Mouse (Mus musculus) cortical plate, adult 2 months (tissue): ENCODE measurements at regions not wholly inside any gene's neighbourhood (a gene's known extent, or its start where the extent isn't known, plus 50 kb on each side); places are given as distances from the start of the nearest gene placed in this dataset.

Experiments
- H3K27ac ChIP-seq: fragments of 200-500 bp; 2 replicates; pipeline ENCODE4 v1.5.1; 2012; ENCODE audit warnings: low read length, control low read depth, inconsistent platforms; ENCODE audit not compliant: insufficient read depth
- H3K4me1 ChIP-seq: fragments of 200-500 bp; 2 replicates; pipeline ENCODE4 v1.6.1; 2011; ENCODE audit warnings: low read length; ENCODE audit not compliant: control insufficient read depth, insufficient read depth
- H3K4me3 ChIP-seq: fragments of 200-500 bp; 2 replicates; pipeline ENCODE4 v1.5.1; 2011; ENCODE audit warnings: mild to moderate bottlenecking, low read length, control low read depth; ENCODE audit not compliant: insufficient read depth
- CTCF ChIP-seq: fragments of 200-500 bp; IDR thresholded peaks from 2 replicates; pipeline ENCODE4 v1.5.1; 2011; ENCODE audit warnings: mild to moderate bottlenecking, control low read depth, low read length; ENCODE audit not compliant: insufficient read depth; ENCODE audit errors: extremely low read depth
- POLR2A ChIP-seq: fragments of 200-500 bp; IDR thresholded peaks from 2 replicates; pipeline ENCODE4 v1.6.1; 2011; ENCODE audit warnings: mild to moderate bottlenecking, low read length, control low read depth; ENCODE audit not compliant: insufficient read depth; ENCODE audit errors: extremely low read depth

- no peaks in the 10 kb centered on the region for H3K4me1 ChIP-seq
- H3K4me3 ChIP-seq, result no peak overlapping the region
- no peak for TF ChIP-seq CTCF
- no peak for TF ChIP-seq POLR2A
- no peak overlapping the region for H3K27ac ChIP-seq
Measured at GRCm38 (mm10) chr13:51929730-51930129, 83.3 kb downstream of the Gadd45g start.

GRCm38 (mm10) chr13:51930301-51930747 is 83.8 kb downstream of the Gadd45g start:
- no peaks in the 10 kb centered on the region for H3K4me1 ChIP-seq
- no peak overlapping the region for H3K4me3 ChIP-seq
- H3K27ac ChIP-seq, result no peak overlapping the region
- TF ChIP-seq POLR2A, result no peak
- no peak for TF ChIP-seq CTCF

GRCm38 (mm10) chr13:51930931-51931330 is 84.5 kb downstream of the Gadd45g start:
- no peak overlapping the region for H3K27ac ChIP-seq
- H3K4me3 ChIP-seq, result no peak overlapping the region
- TF ChIP-seq CTCF, result no peak
- no peak for TF ChIP-seq POLR2A
- no peaks in the 10 kb centered on the region for H3K4me1 ChIP-seq

GRCm38 (mm10) chr13:51935827-51936226 is 89.3 kb downstream of the Gadd45g start:
- Histone ChIP-seq H3K4me1 (no peaks in the 10 kb centered on the region), H3K27ac (no peak overlapping the region), H3K4me3 (no peak overlapping the region)
- TF ChIP-seq CTCF, result no peak
- no peak for TF ChIP-seq POLR2A

- H3K27ac ChIP-seq, result no peak overlapping the region
- H3K4me3 ChIP-seq, result no peak overlapping the region
- no peak for TF ChIP-seq POLR2A
- TF ChIP-seq CTCF, result no peak
- no peaks in the 10 kb centered on the region for H3K4me1 ChIP-seq
Measured at GRCm38 (mm10) chr13:51936441-51936840, 90.0 kb downstream of the Gadd45g start.

- TF ChIP-seq POLR2A (no peak), CTCF (no peak)
- H3K4me1 ChIP-seq, result no peaks in the 10 kb centered on the region
- no peak overlapping the region for H3K4me3 ChIP-seq
- H3K27ac ChIP-seq, result no peak overlapping the region
Measured at GRCm38 (mm10) chr13:51937898-51938297, 91.4 kb downstream of the Gadd45g start.

GRCm38 (mm10) chr13:51939262-51939661 is 92.8 kb downstream of the Gadd45g start:
- TF ChIP-seq CTCF (no peak), POLR2A (no peak)
- no peaks in the 10 kb centered on the region for H3K4me1 ChIP-seq

GRCm38 (mm10) chr13:51939715-51940114 is 93.2 kb downstream of the Gadd45g start:
- TF ChIP-seq CTCF (no peak), POLR2A (no peak)
- Histone ChIP-seq H3K4me3 (no peak overlapping the region), H3K27ac (no peak overlapping the region), H3K4me1 (no peaks in the 10 kb centered on the region)

More at GRCm38 (mm10) chr13:51939262-51939661, 92.8 kb downstream of the Gadd45g start:
- H3K4me3 ChIP-seq, result no peak overlapping the region
- H3K27ac ChIP-seq, result no peak overlapping the region

GRCm38 (mm10) chr13:51946171-51946570 is 99.7 kb downstream of the Gadd45g start:
- TF ChIP-seq POLR2A (no peak), CTCF (no peak)
- Histone ChIP-seq H3K4me1 (no peaks in the 10 kb centered on the region), H3K27ac (no peak overlapping the region), H3K4me3 (no peak overlapping the region)

- no peaks in the 10 kb centered on the region for H3K4me1 ChIP-seq
- H3K4me3 ChIP-seq, result no peak overlapping the region
- no peak for TF ChIP-seq POLR2A
- TF ChIP-seq CTCF, result no peak
- no peak overlapping the region for H3K27ac ChIP-seq
Measured at GRCm38 (mm10) chr13:51948896-51949295, 102.4 kb downstream of the Gadd45g start.
